Mouse (Mus musculus) megakaryocyte, adult 5-6 weeks (primary cell): ENCODE measurements around the gene Cdc42bpb. TPM values are rescaled to one million over a fixed set of nuclear protein-coding genes. Genes with fewer than 3 reads are reported as not detected.

ENCODE experiments used
- ATAC-seq: 2 replicates; pipeline ENCODE4 v1.8.0; 2016; ENCODE audit warnings: mild to moderate bottlenecking, inconsistent platforms; ENCODE audit not compliant: poor library complexity, severe bottlenecking
- total RNA-seq, 2 experiments: library from RNA; stranded (forward) in 1 of 2; stranded (reverse) in 1 of 2; fragments of 153-499, 151-499 nt in 1 of 2; fragments of 221-1000, 200-1000 nt in 1 of 2; gene quantifications; 2 replicates each; pipeline versions ENCODE4 v1.2.3 to v1.2.4; 2015 to 2017

Cdc42bpb gene
- total RNA-seq, 2 experiments from 2014 or later: 12.4 to 24.6 TPM

- ATAC-seq: no peak
These were observed 130.6 kb downstream of the Cdc42bpb start for GRCm38 (mm10) chr12:111246808-111247464.

GRCm38 (mm10) chr12:111245070-111245469 lies 132.4 kb downstream of the Cdc42bpb start:
- ATAC-seq: no peak

GRCm38 (mm10) chr12:111243733-111244132 lies 133.8 kb downstream of the Cdc42bpb start:
- ATAC-seq: no peak

Other genes with a start within 250 kb of the Cdc42bpb start
- gene Traf3, start 211.3 kb downstream of the Cdc42bpb start, total RNA-seq (2015): 9.9 and 13.9 TPM in 2 replicates
- 18.0 and 21.2 TPM in 2 replicates for gene Traf3, start 211.3 kb downstream of the Cdc42bpb start, total RNA-seq (2017)
- not detected in 2 replicates for gene 4930595D18Rik, start 193.2 kb downstream of the Cdc42bpb start, total RNA-seq (2015)
- gene 4930595D18Rik, start 193.2 kb downstream of the Cdc42bpb start, total RNA-seq (2017): not detected in 2 replicates
- 0.13 TPM in 1 of 2 replicates, not detected in the other for gene Amn, start 106.6 kb downstream of the Cdc42bpb start, total RNA-seq (2015)
- gene Amn, start 106.6 kb downstream of the Cdc42bpb start, total RNA-seq (2017): not detected in 2 replicates
- gene Lbhd2, start 29.1 kb upstream of the Cdc42bpb start, total RNA-seq (2015): not detected in 2 replicates
- not detected in 2 replicates for gene Lbhd2, start 29.1 kb upstream of the Cdc42bpb start, total RNA-seq (2017)
- 0.39 and 1.1 TPM in 2 replicates for gene Exoc3l4, start 39.3 kb upstream of the Cdc42bpb start, total RNA-seq (2015)
- gene Exoc3l4, start 39.3 kb upstream of the Cdc42bpb start, total RNA-seq (2017): 0.29 TPM in 1 of 2 replicates, not detected in the other
- gene Tnfaip2, start 64.8 kb upstream of the Cdc42bpb start, total RNA-seq (2015): 42.7 and 43.7 TPM in 2 replicates
- gene Tnfaip2, start 64.8 kb upstream of the Cdc42bpb start, total RNA-seq (2017): 81.0 and 109 TPM in 2 replicates
- not detected in 2 replicates for gene Gm266, start 108.1 kb upstream of the Cdc42bpb start, total RNA-seq (2015)
- not detected in 2 replicates for gene Gm266, start 108.1 kb upstream of the Cdc42bpb start, total RNA-seq (2017)
- 255 and 299 TPM in 2 replicates for gene Eif5, start 160.3 kb upstream of the Cdc42bpb start, total RNA-seq (2015)
- gene Eif5, start 160.3 kb upstream of the Cdc42bpb start, total RNA-seq (2017): 203 and 252 TPM in 2 replicates
- 61.6 and 69.6 TPM in 2 replicates for gene Mark3, start 196.8 kb upstream of the Cdc42bpb start, total RNA-seq (2015)
- 77.3 and 80.9 TPM in 2 replicates for gene Mark3, start 196.8 kb upstream of the Cdc42bpb start, total RNA-seq (2017)